Mouse (Mus musculus) cortical plate, adult 2 months (tissue): ENCODE results near the gene Dolpp1. TPM values are rescaled to one million over a fixed set of nuclear protein-coding genes. Genes with fewer than 3 reads are reported as not detected.

Source experiments
- H3K27ac ChIP-seq: fragments of 200-500 bp; 2 replicates; pipeline ENCODE4 v1.5.1; 2012; ENCODE audit warnings: low read length, control low read depth, inconsistent platforms; ENCODE audit not compliant: insufficient read depth
- H3K4me1 ChIP-seq: fragments of 200-500 bp; 2 replicates; pipeline ENCODE4 v1.6.1; 2011; ENCODE audit warnings: low read length; ENCODE audit not compliant: control insufficient read depth, insufficient read depth
- H3K4me3 ChIP-seq: fragments of 200-500 bp; 2 replicates; pipeline ENCODE4 v1.5.1; 2011; ENCODE audit warnings: mild to moderate bottlenecking, low read length, control low read depth; ENCODE audit not compliant: insufficient read depth
- CTCF ChIP-seq: fragments of 200-500 bp; IDR thresholded peaks from 2 replicates; pipeline ENCODE4 v1.5.1; 2011; ENCODE audit warnings: mild to moderate bottlenecking, control low read depth, low read length; ENCODE audit not compliant: insufficient read depth; ENCODE audit errors: extremely low read depth
- POLR2A ChIP-seq: fragments of 200-500 bp; IDR thresholded peaks from 2 replicates; pipeline ENCODE4 v1.6.1; 2011; ENCODE audit warnings: mild to moderate bottlenecking, low read length, control low read depth; ENCODE audit not compliant: insufficient read depth; ENCODE audit errors: extremely low read depth
- polyA plus RNA-seq: library from polyadenylated mRNA; depleted of rRNA; stranded (reverse); fragments of >200 nt; gene quantifications from 2 replicates; pipeline ENCODE4 v1.2.3, GENCODE M21; 2012; rRNA removed

Gene Dolpp1
- 32.0 and 35.5 TPM in 2 replicates for polyA plus RNA-seq

- TF ChIP-seq POLR2A = peak; percentile 84
- no peak for TF ChIP-seq CTCF
Measured at GRCm38 (mm10) chr2:30392114-30392576, at the start of gene Dolpp1. TSS of gene Dolpp1 (plus strand) at chr2:30392254.

GRCm38 (mm10) chr2:30342544-30342943, 49.5 kb upstream of the Dolpp1 start:
- no peak overlapping the region for H3K27ac ChIP-seq
- no peak overlapping the region for H3K4me3 ChIP-seq
- TF ChIP-seq CTCF = no peak
- TF ChIP-seq POLR2A = 0 out of 2 replicates have a peak, but pooled peaks have one; percentile 13
- no peaks in the 10 kb centered on the region for H3K4me1 ChIP-seq

More at GRCm38 (mm10) chr2:30392114-30392576, at the start of gene Dolpp1:
- Histone ChIP-seq H3K4me1 (no peaks in the 10 kb centered on the region), H3K27ac (peak within 1 kb of the TSS; percentile 72), H3K4me3 (peak within 1 kb of the TSS; percentile 77)

GRCm38 (mm10) chr2:30343601-30344137, 48.4 kb upstream of the Dolpp1 start:
- H3K27ac ChIP-seq = no peak overlapping the region
- TF ChIP-seq CTCF (no peak), POLR2A (peak; percentile 21; the same call in 1 of the 2 replicates)
- no peak overlapping the region for H3K4me3 ChIP-seq
- no peaks in the 10 kb centered on the region for H3K4me1 ChIP-seq

- Histone ChIP-seq H3K4me1 (no peaks in the 10 kb centered on the region), H3K27ac (no peak overlapping the region), H3K4me3 (no peak overlapping the region)
- TF ChIP-seq CTCF (no peak), POLR2A (no peak)
Measured at GRCm38 (mm10) chr2:30345971-30346676, 45.9 kb upstream of the Dolpp1 start.

GRCm38 (mm10) chr2:30349196-30349595, 42.9 kb upstream of the Dolpp1 start:
- Histone ChIP-seq H3K27ac (no peak overlapping the region), H3K4me1 (peaks cover 2% of the 10 kb centered on the region; the same call in 1 of the 2 replicates), H3K4me3 (no peak overlapping the region)
- TF ChIP-seq CTCF (no peak), POLR2A (no peak)

GRCm38 (mm10) chr2:30351149-30351548, 40.9 kb upstream of the Dolpp1 start:
- no peak overlapping the region for H3K27ac ChIP-seq
- no peak overlapping the region for H3K4me3 ChIP-seq
- no peak for TF ChIP-seq POLR2A
- TF ChIP-seq CTCF = 0 out of 2 replicates have a peak, but pooled peaks have one; percentile 19
- H3K4me1 ChIP-seq = peaks cover 9% of the 10 kb centered on the region

- TF ChIP-seq POLR2A (no peak), CTCF (no peak)
Measured at GRCm38 (mm10) chr2:30355861-30356260, 36.2 kb upstream of the Dolpp1 start.

GRCm38 (mm10) chr2:30356266-30356665, 35.8 kb upstream of the Dolpp1 start:
- no peak overlapping the region for H3K4me3 ChIP-seq
- TF ChIP-seq CTCF (no peak), POLR2A (no peak)
- H3K27ac ChIP-seq = no peak overlapping the region
- peaks cover 17% of the 10 kb centered on the region for H3K4me1 ChIP-seq

More at GRCm38 (mm10) chr2:30355861-30356260, 36.2 kb upstream of the Dolpp1 start:
- Histone ChIP-seq H3K4me3 (no peak overlapping the region), H3K4me1 (peaks cover 17% of the 10 kb centered on the region), H3K27ac (no peak overlapping the region)

- Histone ChIP-seq H3K27ac (0 out of 2 replicates have a peak overlapping the region, but pooled peaks have one; percentile 95), H3K4me3 (peak overlapping the region; percentile 86; the same call in 1 of the 2 replicates), H3K4me1 (peaks cover 17% of the 10 kb centered on the region)
- no peak for TF ChIP-seq CTCF
- no peak for TF ChIP-seq POLR2A
Measured at GRCm38 (mm10) chr2:30356906-30357305, 35.1 kb upstream of the Dolpp1 start.
